Mouse (Mus musculus) lung, embryonic 14.5 days (tissue): ENCODE results near the gene Nbas. TPM values are rescaled to one million over a fixed set of nuclear protein-coding genes. Genes with fewer than 3 reads are reported as not detected.

Source experiments
- ATAC-seq: fragments of 200-750 bp; cut with Nextera tagmentation; 2 replicates; pipeline ENCODE4 v1.8.0; 2017; ENCODE audit warnings: mild to moderate bottlenecking, moderate TSS enrichment, moderate library complexity; ENCODE audit not compliant: insufficient read depth
- DNase-seq: peaks from one replicate; pipeline ENCODE4 v3.0.0-alpha.2; 2015
- H3K27ac ChIP-seq: fragments of 300-500 bp; sonication (generic); 2 replicates; pipeline ENCODE4 v1.5.1; 2014; ENCODE audit warnings: low read depth, mild to moderate bottlenecking, moderate library complexity
- H3K27me3 ChIP-seq: fragments of 300-500 bp; sonication (generic); 2 replicates; pipeline ENCODE4 v1.6.1; 2014; ENCODE audit warnings: low read length, control low read depth; ENCODE audit not compliant: insufficient read depth
- H3K36me3 ChIP-seq: fragments of 300-500 bp; sonication (generic); 2 replicates; pipeline ENCODE4 v1.6.1; 2014; ENCODE audit warnings: control low read depth; ENCODE audit not compliant: insufficient read depth
- H3K4me1 ChIP-seq: fragments of 300-500 bp; sonication (generic); 2 replicates; pipeline ENCODE4 v1.6.1; 2014; ENCODE audit warnings: antibody characterized with exemption, control low read depth; ENCODE audit not compliant: insufficient read depth
- H3K4me2 ChIP-seq: fragments of 300-500 bp; sonication (generic); 2 replicates; pipeline ENCODE4 v1.6.1; 2014; ENCODE audit warnings: mild to moderate bottlenecking
- H3K4me3 ChIP-seq: fragments of 300-500 bp; sonication (generic); 2 replicates; pipeline ENCODE4 v1.5.1; 2014; ENCODE audit warnings: low read depth, low read length
- H3K9ac ChIP-seq: fragments of 300-500 bp; sonication (generic); 2 replicates; pipeline ENCODE4 v1.6.1; 2014
- H3K9me3 ChIP-seq: fragments of 300-500 bp; sonication (generic); 2 replicates; pipeline ENCODE4 v1.6.1; 2016; ENCODE audit warnings: low read depth, low read length, control low read depth
- CTCF ChIP-seq: IDR thresholded peaks from 2 replicates; pipeline ENCODE4 v1.5.1; 2016; ENCODE audit warnings: antibody characterized with exemption, low read depth
- WGBS: fragments of 180-500 bp; shearing (Covaris S2); extraction: QIAGEN DNeasy Blood & Tissue Kit; methylation state at CpG from one replicate; pipeline ENCODE4 v1.1.7; 2014; 5-methylcytosine and 5-hydroxymethylcytosine counted together
- polyA plus RNA-seq: library from polyadenylated mRNA; unstranded; fragments of >200 nt; fragmentation: Nextera tagmentation; extraction: Ambion mirVana; gene quantifications from 2 replicates; pipeline ENCODE4 v1.2.1, GENCODE M21; 2014

Nbas gene
- polyA plus RNA-seq, 1 experiment from 2014 or later: 19.1 TPM

GRCm38 (mm10) chr12:13452050-13452449, 183.1 kb downstream of the Nbas start:
- no peaks in the 10 kb centered on the region for H3K4me1 ChIP-seq
- DNase-seq: peak; percentile 37
- no peak overlapping the region for H3K9ac ChIP-seq
- H3K36me3 ChIP-seq: peaks cover 4% of the 10 kb centered on the region; the same call in 1 of the 2 replicates
- H3K4me3 ChIP-seq: no peak overlapping the region
- no peaks in the 10 kb centered on the region for H3K9me3 ChIP-seq
- no peak for TF ChIP-seq CTCF
- no peaks in the 10 kb centered on the region for H3K27me3 ChIP-seq
- H3K27ac ChIP-seq: no peak overlapping the region
- ATAC-seq: peak; percentile 62; the same call in 1 of the 2 replicates
- WGBS: 58% methylated on average over 2 of the region's 2 CpGs
- no peak overlapping the region for H3K4me2 ChIP-seq

- Histone ChIP-seq H3K9me3 (no peaks in the 10 kb centered on the region), H3K9ac (no peak overlapping the region), H3K36me3 (peaks cover 3% of the 10 kb centered on the region; the same call in 1 of the 2 replicates), H3K4me2 (no peak overlapping the region), H3K27me3 (no peaks in the 10 kb centered on the region), H3K27ac (no peak overlapping the region), H3K4me3 (no peak overlapping the region), H3K4me1 (no peaks in the 10 kb centered on the region)
- ATAC-seq: no peak
- WGBS: 83% methylated on average over 6 of the region's 6 CpGs
- no peak for TF ChIP-seq CTCF
- DNase-seq: no peak
Measured at GRCm38 (mm10) chr12:13460223-13460853, 191.4 kb downstream of the Nbas start.

GRCm38 (mm10) chr12:13461558-13462153, 192.7 kb downstream of the Nbas start:
- H3K9ac ChIP-seq: no peak overlapping the region
- 54% methylated on average over 9 of the region's 9 CpGs for WGBS
- H3K4me1 ChIP-seq: no peaks in the 10 kb centered on the region
- ATAC-seq (no peak), DNase-seq (no peak)
- H3K27me3 ChIP-seq: no peaks in the 10 kb centered on the region
- peaks cover 3% of the 10 kb centered on the region; the same call in 1 of the 2 replicates for H3K36me3 ChIP-seq
- H3K4me2 ChIP-seq: no peak overlapping the region
- H3K9me3 ChIP-seq: no peaks in the 10 kb centered on the region
- H3K4me3 ChIP-seq: no peak overlapping the region
- no peak for TF ChIP-seq CTCF
- no peak overlapping the region for H3K27ac ChIP-seq

- Histone ChIP-seq H3K27me3 (no peaks in the 10 kb centered on the region), H3K4me1 (no peaks in the 10 kb centered on the region), H3K36me3 (0 out of 2 replicates have a peak, but pooled peaks cover 3% of the 10 kb centered on the region), H3K9me3 (no peaks in the 10 kb centered on the region), H3K4me3 (no peak overlapping the region), H3K27ac (no peak overlapping the region), H3K9ac (no peak overlapping the region), H3K4me2 (no peak overlapping the region)
- TF ChIP-seq CTCF: no peak
- 80% methylated on average over 6 of the region's 6 CpGs for WGBS
- ATAC-seq (no peak), DNase-seq (no peak)
Measured at GRCm38 (mm10) chr12:13462397-13462796, 193.5 kb downstream of the Nbas start.

GRCm38 (mm10) chr12:13465554-13465953, 196.6 kb downstream of the Nbas start:
- WGBS: 87% methylated on average over 2 of the region's 2 CpGs
- H3K4me3 ChIP-seq: no peak overlapping the region

GRCm38 (mm10) chr12:13474881-13475280, 205.9 kb downstream of the Nbas start:
- H3K4me2 ChIP-seq: no peak overlapping the region
- no peaks in the 10 kb centered on the region for H3K4me1 ChIP-seq
- H3K4me3 ChIP-seq: no peak overlapping the region
- DNase-seq (no peak), ATAC-seq (no peak)
- no peak for TF ChIP-seq CTCF
- H3K9ac ChIP-seq: no peak overlapping the region
- no peak overlapping the region for H3K27ac ChIP-seq
- H3K9me3 ChIP-seq: no peaks in the 10 kb centered on the region
- H3K36me3 ChIP-seq: peaks cover 6% of the 10 kb centered on the region; the same call in 1 of the 2 replicates
- H3K27me3 ChIP-seq: no peaks in the 10 kb centered on the region
- WGBS: 84% methylated on average over 2 of the region's 2 CpGs

More at GRCm38 (mm10) chr12:13465554-13465953, 196.6 kb downstream of the Nbas start:
- H3K4me1 ChIP-seq: no peaks in the 10 kb centered on the region
- no peak overlapping the region for H3K9ac ChIP-seq
- no peak for DNase-seq
- no peak overlapping the region for H3K27ac ChIP-seq
- H3K4me2 ChIP-seq: no peak overlapping the region
- no peak for ATAC-seq
- no peaks in the 10 kb centered on the region for H3K9me3 ChIP-seq
- no peaks in the 10 kb centered on the region for H3K27me3 ChIP-seq
- TF ChIP-seq CTCF: no peak
- 0 out of 2 replicates have a peak, but pooled peaks cover 7% of the 10 kb centered on the region for H3K36me3 ChIP-seq

GRCm38 (mm10) chr12:13479163-13479562, 210.2 kb downstream of the Nbas start:
- peaks cover under 1% of the 10 kb centered on the region; the same call in 1 of the 2 replicates for H3K36me3 ChIP-seq
- DNase-seq (peak; percentile 71), ATAC-seq (peak; percentile 91)
- H3K27ac ChIP-seq: no peak overlapping the region
- no peaks in the 10 kb centered on the region for H3K4me1 ChIP-seq
- no peak for TF ChIP-seq CTCF
- H3K4me3 ChIP-seq: no peak overlapping the region
- no peak overlapping the region for H3K4me2 ChIP-seq
- 44% methylated on average over 7 of the region's 7 CpGs for WGBS
- H3K9me3 ChIP-seq: no peaks in the 10 kb centered on the region
- H3K27me3 ChIP-seq: no peaks in the 10 kb centered on the region
- no peak overlapping the region for H3K9ac ChIP-seq
